Mouse (Mus musculus) embryonic fibroblast, embryonic 13.5 days (primary cell): ENCODE results near the gene Uncx.

ENCODE experiments used
- CTCF ChIP-seq: IDR thresholded peaks from 2 replicates; pipeline ENCODE4 v1.5.1; 2011; ENCODE audit warnings: mild to moderate bottlenecking, control low read depth, low read length, moderate library complexity, borderline replicate concordance; ENCODE audit not compliant: insufficient read depth
- POLR2A ChIP-seq: IDR thresholded peaks from 2 replicates; pipeline ENCODE4 v1.6.1; 2011; ENCODE audit warnings: low read depth, mild to moderate bottlenecking, control low read depth, low read length, moderate library complexity

GRCm38 (mm10) chr5:139528851-139529250 is 14.4 kb upstream of the Uncx start:
- TF ChIP-seq CTCF = no peak
- no peak for TF ChIP-seq POLR2A
